Mouse (Mus musculus) forebrain, embryonic 16.5 days (tissue): ENCODE data around the gene Runx1. TPM values are rescaled to one million over a fixed set of nuclear protein-coding genes. Genes with fewer than 3 reads are reported as not detected.

ENCODE experiments used
- ATAC-seq: fragments of 200-750 bp; cut with Nextera tagmentation; 2 replicates; pipeline ENCODE4 v1.8.0; 2017; ENCODE audit warnings: mild to moderate bottlenecking, moderate library complexity
- H3K27ac ChIP-seq: fragments of 300-500 bp; sonication (generic); 2 replicates; pipeline ENCODE4 v1.5.1; 2014; ENCODE audit warnings: low read length, control low read depth
- H3K27me3 ChIP-seq: fragments of 300-500 bp; sonication (generic); replicated peaks from 2 replicates; pipeline ENCODE4 v1.6.1; 2014; ENCODE audit warnings: low read length; ENCODE audit not compliant: control insufficient read depth, insufficient read depth
- H3K36me3 ChIP-seq: fragments of 300-500 bp; sonication (generic); 2 replicates; pipeline ENCODE4 v1.6.1; 2014; ENCODE audit not compliant: control insufficient read depth, insufficient read depth
- H3K4me1 ChIP-seq: fragments of 300-500 bp; sonication (generic); replicated peaks from 2 replicates; pipeline ENCODE4 v1.6.1; 2014; ENCODE audit warnings: low read length; ENCODE audit not compliant: control insufficient read depth, insufficient read depth
- H3K4me2 ChIP-seq: fragments of 300-500 bp; sonication (generic); 2 replicates; pipeline ENCODE4 v1.6.1; 2014; ENCODE audit warnings: mild to moderate bottlenecking, low read length, control low read depth
- H3K4me3 ChIP-seq: fragments of 300-500 bp; sonication (generic); replicated peaks from 2 replicates; pipeline ENCODE4 v1.5.1; 2014; ENCODE audit warnings: mild to moderate bottlenecking, low read length, control low read depth
- H3K9ac ChIP-seq: fragments of 300-500 bp; sonication (generic); replicated peaks from 2 replicates; pipeline ENCODE4 v1.6.1; 2014; ENCODE audit warnings: low read depth, low read length, control low read depth
- H3K9me3 ChIP-seq: fragments of 300-500 bp; sonication (generic); 2 replicates; pipeline ENCODE4 v1.6.1; 2016; ENCODE audit warnings: low read length; ENCODE audit not compliant: control insufficient read depth
- WGBS: fragments of 180-500 bp; shearing (Covaris S2); extraction: QIAGEN DNeasy Blood & Tissue Kit; methylation state at CpG from one replicate; pipeline ENCODE4 v1.1.7; 2014; 5-methylcytosine and 5-hydroxymethylcytosine counted together
- polyA plus RNA-seq: library from polyadenylated mRNA; unstranded; fragments of >200 nt; fragmentation: Nextera tagmentation; extraction: Ambion mirVana; gene quantifications from 2 replicates; pipeline ENCODE4 v1.2.1, GENCODE M21; 2015

Gene Runx1
- polyA plus RNA-seq, 1 experiment from 2014 or later, result 0.48 TPM

GRCm38 (mm10) chr16:92747062-92747461 lies 78.9 kb downstream of the Runx1 start:
- no peak for ATAC-seq
- no peak overlapping the region for H3K9ac ChIP-seq
- no peak overlapping the region for H3K4me3 ChIP-seq
- H3K4me2 ChIP-seq, result no peak overlapping the region
- no peak overlapping the region for H3K27ac ChIP-seq
- no peaks in the 10 kb centered on the region for H3K9me3 ChIP-seq
- no peaks in the 10 kb centered on the region for H3K36me3 ChIP-seq
- H3K4me1 ChIP-seq, result no peaks in the 10 kb centered on the region
- H3K27me3 ChIP-seq, result no peaks in the 10 kb centered on the region
- 91% methylated on average over 2 of the region's 2 CpGs for WGBS

GRCm38 (mm10) chr16:92745239-92745638 lies 80.7 kb downstream of the Runx1 start:
- no peak overlapping the region for H3K9ac ChIP-seq
- no peaks in the 10 kb centered on the region for H3K9me3 ChIP-seq
- H3K4me2 ChIP-seq, result no peak overlapping the region
- no peaks in the 10 kb centered on the region; the same call in 1 of the 2 replicates for H3K4me1 ChIP-seq
- no peak overlapping the region for H3K4me3 ChIP-seq
- H3K27me3 ChIP-seq, result no peaks in the 10 kb centered on the region
- 72% methylated on average over 3 of the region's 3 CpGs for WGBS
- H3K36me3 ChIP-seq, result no peaks in the 10 kb centered on the region
- H3K27ac ChIP-seq, result no peak overlapping the region
- ATAC-seq, result no peak

- no peaks in the 10 kb centered on the region for H3K36me3 ChIP-seq
- no peaks in the 10 kb centered on the region for H3K27me3 ChIP-seq
- H3K9ac ChIP-seq, result no peak overlapping the region
- H3K4me3 ChIP-seq, result no peak overlapping the region
- H3K9me3 ChIP-seq, result no peaks in the 10 kb centered on the region
- peaks cover 4% of the 10 kb centered on the region; the same call in 1 of the 2 replicates for H3K4me1 ChIP-seq
- whole genome bisulfite sequencing, result 64% methylated on average over 12 of the region's 12 CpGs
- ATAC-seq, result no peak
- H3K4me2 ChIP-seq, result no peak overlapping the region
- H3K27ac ChIP-seq, result no peak overlapping the region
Observed at GRCm38 (mm10) chr16:92744172-92744777, 81.7 kb downstream of the Runx1 start.

- H3K4me3 ChIP-seq, result no peak overlapping the region
- peaks cover 4% of the 10 kb centered on the region; the same call in 1 of the 2 replicates for H3K4me1 ChIP-seq
- no peaks in the 10 kb centered on the region for H3K36me3 ChIP-seq
- no peak for ATAC-seq
- H3K27me3 ChIP-seq, result no peaks in the 10 kb centered on the region
- no peak overlapping the region for H3K27ac ChIP-seq
- no peak overlapping the region for H3K9ac ChIP-seq
- no peaks in the 10 kb centered on the region for H3K9me3 ChIP-seq
- WGBS, result 78% methylated on average over 4 of the region's 4 CpGs
- no peak overlapping the region for H3K4me2 ChIP-seq
Observed at GRCm38 (mm10) chr16:92743755-92744154, 82.2 kb downstream of the Runx1 start.

- H3K9ac ChIP-seq, result no peak overlapping the region
- 94% methylated on average over 8 of the region's 8 CpGs for WGBS
- H3K4me3 ChIP-seq, result no peak overlapping the region
Observed at GRCm38 (mm10) chr16:92741342-92741741, 84.6 kb downstream of the Runx1 start.

GRCm38 (mm10) chr16:92740541-92740940 lies 85.4 kb downstream of the Runx1 start:
- Histone ChIP-seq H3K9ac (no peak overlapping the region), H3K4me2 (peak overlapping the region; percentile 10; the same call in 1 of the 2 replicates), H3K9me3 (no peaks in the 10 kb centered on the region), H3K36me3 (no peaks in the 10 kb centered on the region), H3K27me3 (no peaks in the 10 kb centered on the region), H3K27ac (no peak overlapping the region), H3K4me1 (peaks cover 4% of the 10 kb centered on the region; the same call in 1 of the 2 replicates), H3K4me3 (no peak overlapping the region)
- WGBS, result 14% methylated on average over 9 of the region's 9 CpGs
- peak; percentile 61; the same call in 1 of the 2 replicates for ATAC-seq

More at GRCm38 (mm10) chr16:92741342-92741741, 84.6 kb downstream of the Runx1 start:
- Histone ChIP-seq H3K27me3 (no peaks in the 10 kb centered on the region), H3K4me2 (no peak overlapping the region), H3K9me3 (no peaks in the 10 kb centered on the region), H3K36me3 (no peaks in the 10 kb centered on the region), H3K27ac (no peak overlapping the region), H3K4me1 (peaks cover 4% of the 10 kb centered on the region; the same call in 1 of the 2 replicates)
- no peak for ATAC-seq

GRCm38 (mm10) chr16:92739997-92740396 lies 86.0 kb downstream of the Runx1 start:
- Histone ChIP-seq H3K9ac (no peak overlapping the region), H3K9me3 (no peaks in the 10 kb centered on the region), H3K36me3 (no peaks in the 10 kb centered on the region), H3K27me3 (no peaks in the 10 kb centered on the region), H3K4me1 (peaks cover 4% of the 10 kb centered on the region; the same call in 1 of the 2 replicates), H3K27ac (no peak overlapping the region), H3K4me3 (no peak overlapping the region), H3K4me2 (no peak overlapping the region)
- WGBS, result 33% methylated on average over 12 of the region's 12 CpGs
- peak; percentile 64 for ATAC-seq

- Histone ChIP-seq H3K4me1 (peaks cover 4% of the 10 kb centered on the region; the same call in 1 of the 2 replicates), H3K9ac (no peak overlapping the region), H3K27ac (no peak overlapping the region), H3K9me3 (no peaks in the 10 kb centered on the region), H3K27me3 (no peaks in the 10 kb centered on the region), H3K36me3 (no peaks in the 10 kb centered on the region), H3K4me3 (no peak overlapping the region), H3K4me2 (no peak overlapping the region)
- no peak for ATAC-seq
- 74% methylated on average over 7 of the region's 7 CpGs for WGBS
Observed at GRCm38 (mm10) chr16:92739071-92739793, 86.7 kb downstream of the Runx1 start.

GRCm38 (mm10) chr16:92738476-92739010 lies 87.4 kb downstream of the Runx1 start:
- no peak overlapping the region for H3K4me3 ChIP-seq
- no peak overlapping the region for H3K27ac ChIP-seq
- no peaks in the 10 kb centered on the region for H3K9me3 ChIP-seq
- no peak overlapping the region for H3K9ac ChIP-seq
- H3K36me3 ChIP-seq, result no peaks in the 10 kb centered on the region
- no peak for ATAC-seq
- H3K27me3 ChIP-seq, result no peaks in the 10 kb centered on the region
- H3K4me1 ChIP-seq, result peaks cover 4% of the 10 kb centered on the region; the same call in 1 of the 2 replicates
- WGBS, result 68% methylated on average over 11 of the region's 11 CpGs
- no peak overlapping the region for H3K4me2 ChIP-seq
